Mouse (Mus musculus) embryo, embryonic 10.5 days (tissue): Measurements from ENCODE around the gene Hephl1.
"Not testable (repeated sequence)": the region's sequence is repeated elsewhere in the genome, so short reads cannot be mapped to it uniquely, and the experiment has no call there.

Experiments
- DNase-seq: peaks from one replicate; pipeline ENCODE4 v3.0.0-alpha.2; 2015; ENCODE audit warnings: low spot score

Hephl1 gene

GRCm38 (mm10) chr9:15112008-15112407, at the start of gene Hephl1:
Gene Hephl1, minus strand, starts transcription at chr9:15112108.
- no peak for DNase-seq

GRCm38 (mm10) chr9:15149246-15149926, 37.5 kb upstream of the Hephl1 start:
- no peak for DNase-seq

GRCm38 (mm10) chr9:15140546-15140945, 28.6 kb upstream of the Hephl1 start:
- DNase-seq = no peak

GRCm38 (mm10) chr9:15125897-15126296, 14.0 kb upstream of the Hephl1 start:
- DNase-seq = no peak

GRCm38 (mm10) chr9:15122431-15122830, 10.5 kb upstream of the Hephl1 start:
- no peak for DNase-seq

GRCm38 (mm10) chr9:15120841-15121358, 9.0 kb upstream of the Hephl1 start:
- DNase-seq = peak; percentile 12

GRCm38 (mm10) chr9:15120209-15120608, 8.3 kb upstream of the Hephl1 start:
- peak; percentile 37 for DNase-seq

GRCm38 (mm10) chr9:15119515-15119914, 7.6 kb upstream of the Hephl1 start:
- no peak for DNase-seq

- no peak for DNase-seq
Observed at GRCm38 (mm10) chr9:15116165-15116564, 4.3 kb upstream of the Hephl1 start.

GRCm38 (mm10) chr9:15114102-15114501, 2.2 kb upstream of the Hephl1 start:
- DNase-seq = peak; percentile 35

GRCm38 (mm10) chr9:15108101-15108500, 3.8 kb downstream of the Hephl1 start:
- DNase-seq = no peak

GRCm38 (mm10) chr9:15105136-15105535, 6.8 kb downstream of the Hephl1 start:
- DNase-seq = peak; percentile 12

GRCm38 (mm10) chr9:15103579-15104300, 8.2 kb downstream of the Hephl1 start:
- no peak for DNase-seq

GRCm38 (mm10) chr9:15101531-15102161, 10.3 kb downstream of the Hephl1 start:
- DNase-seq = no peak

GRCm38 (mm10) chr9:15098421-15098820, 13.5 kb downstream of the Hephl1 start:
- not testable (repeated sequence) for DNase-seq

- DNase-seq = no peak
Observed at GRCm38 (mm10) chr9:15097172-15097571, 14.7 kb downstream of the Hephl1 start.

GRCm38 (mm10) chr9:15096161-15096560, 15.7 kb downstream of the Hephl1 start:
- no peak for DNase-seq

GRCm38 (mm10) chr9:15095206-15095605, 16.7 kb downstream of the Hephl1 start:
- DNase-seq = no peak

- peak; percentile 1 for DNase-seq
Observed at GRCm38 (mm10) chr9:15068686-15069295, 43.1 kb downstream of the Hephl1 start.

GRCm38 (mm10) chr9:15067995-15068685, 43.8 kb downstream of the Hephl1 start:
- DNase-seq = no peak

GRCm38 (mm10) chr9:15064176-15064575, 47.7 kb downstream of the Hephl1 start:
- no peak for DNase-seq

GRCm38 (mm10) chr9:15060847-15061246, 51.1 kb downstream of the Hephl1 start:
- DNase-seq = no peak
